Mouse (Mus musculus): ENCODE results near the gene 1190007I07Rik. TPM values are rescaled to one million over a fixed set of nuclear protein-coding genes. Genes with fewer than 3 reads are reported as not detected.

Gene 1190007I07Rik
- 12.2 TPM for total RNA-seq (2023)

DNA sequence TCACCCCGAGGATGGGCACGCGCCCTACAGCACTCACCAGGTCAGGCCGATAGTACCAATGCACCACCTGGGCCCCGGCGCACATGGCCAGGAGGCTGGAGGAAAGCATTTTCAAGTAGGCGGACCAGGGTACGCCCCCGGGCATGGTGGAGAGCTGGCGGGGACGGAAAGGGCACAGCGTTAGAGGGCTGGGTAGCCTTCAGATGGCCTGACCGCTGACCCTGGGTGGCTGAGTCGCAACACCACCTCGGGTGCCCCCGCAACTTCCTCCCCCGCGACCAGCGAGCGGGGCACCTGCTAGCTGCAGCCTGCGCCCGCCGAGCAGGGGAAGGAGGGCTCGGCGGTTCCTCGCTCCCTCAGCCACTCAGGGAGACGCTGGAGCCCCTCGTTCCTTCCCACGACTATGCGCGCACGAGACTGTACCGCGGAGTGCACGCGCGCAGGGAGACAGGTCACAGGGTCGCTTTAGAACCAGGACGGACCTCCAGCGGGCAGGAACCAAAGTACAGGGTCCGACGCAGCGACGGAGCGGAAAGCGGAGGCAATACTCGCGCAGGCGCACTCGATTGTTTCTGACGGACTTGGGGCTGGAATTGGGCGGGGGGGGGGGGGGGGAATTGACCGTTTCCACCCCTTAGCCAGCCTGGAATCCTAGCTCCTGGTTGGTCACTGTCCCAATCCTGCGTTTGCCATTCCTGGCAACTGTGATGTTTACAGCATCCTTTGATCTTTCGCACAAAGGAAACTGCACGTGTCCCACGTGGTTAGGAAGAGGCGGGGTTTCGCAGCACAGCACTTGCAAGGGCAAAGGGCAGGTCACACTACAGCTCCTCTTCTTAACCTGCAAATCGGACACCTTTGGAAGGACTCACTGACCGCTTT is at the start of gene 1190007I07Rik:
Gene 1190007I07Rik (minus strand): TSS at position 558 of the 882 bp plus-strand sequence.

DNA sequence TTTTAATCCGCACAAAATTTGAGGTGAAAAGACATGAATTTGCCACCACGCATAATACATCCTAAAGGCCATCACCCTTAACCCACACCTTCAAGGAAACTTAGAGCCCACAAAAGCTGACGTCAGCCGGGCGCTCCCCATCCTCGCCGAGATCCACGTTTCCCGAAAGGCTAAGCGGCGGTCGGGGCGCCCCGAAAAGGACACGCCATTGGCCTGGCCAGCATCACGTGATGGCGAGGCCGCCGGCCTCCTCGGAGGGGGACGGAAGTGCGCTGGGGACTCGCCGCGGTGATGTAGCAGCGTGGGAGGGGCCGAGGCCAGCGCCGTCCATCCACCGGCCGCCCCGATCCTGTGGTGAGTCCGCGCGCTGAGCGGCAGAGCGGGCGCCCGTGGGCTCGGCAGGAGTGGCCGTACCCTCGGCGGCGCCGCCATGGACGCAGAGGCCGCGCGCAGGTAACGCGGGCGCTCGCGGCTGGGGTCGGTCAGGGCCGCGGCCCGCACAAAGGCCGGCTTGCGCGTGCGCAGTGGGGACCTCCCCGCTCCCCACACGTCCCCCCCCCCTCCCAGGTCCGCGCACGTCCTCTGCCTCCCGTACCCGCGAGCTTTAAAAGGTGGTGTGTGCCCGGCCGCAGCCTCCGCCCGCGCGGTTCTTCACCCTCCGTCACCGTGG is 6.7 kb upstream of the 1190007I07Rik start, which contains the start of gene Tdg:
Gene Tdg (plus strand): TSS at position 243 of the 670 bp plus-strand sequence.

Other genes starting within 250 kb of the 1190007I07Rik start
- not detected for gene Gm1553, start 130.6 kb downstream of the 1190007I07Rik start, total RNA-seq (2023)
- gene Tdg, start 6.6 kb upstream of the 1190007I07Rik start, total RNA-seq (2023) = 139 TPM
- gene Glt8d2, start 67.4 kb upstream of the 1190007I07Rik start, total RNA-seq (2023) = 0.91 TPM
- gene Hcfc2, start 72.9 kb upstream of the 1190007I07Rik start, total RNA-seq (2023) = 24.7 TPM
- 36.7 TPM for gene Nfyb, start 140.9 kb upstream of the 1190007I07Rik start, total RNA-seq (2023)
- gene Txnrd1, start 210.7 kb upstream of the 1190007I07Rik start, total RNA-seq (2023) = 39.0 TPM
- 6.4 TPM for gene Eid3, start 243.4 kb upstream of the 1190007I07Rik start, total RNA-seq (2023)

All from CD4-positive naive resting alpha-beta T cell, adult 76 days (primary cell).